Mouse (Mus musculus): ENCODE results near the gene Ess2. TPM values are rescaled to one million over a fixed set of nuclear protein-coding genes. Genes with fewer than 3 reads are reported as not detected.
A peak's percentile ranks its signal among the peaks of the same experiment; 100 is the strongest.

Gene Ess2
- total and polyA plus RNA-seq, 3 experiments = 31.1 to 37.0 (median 33.1) TPM

DNA sequence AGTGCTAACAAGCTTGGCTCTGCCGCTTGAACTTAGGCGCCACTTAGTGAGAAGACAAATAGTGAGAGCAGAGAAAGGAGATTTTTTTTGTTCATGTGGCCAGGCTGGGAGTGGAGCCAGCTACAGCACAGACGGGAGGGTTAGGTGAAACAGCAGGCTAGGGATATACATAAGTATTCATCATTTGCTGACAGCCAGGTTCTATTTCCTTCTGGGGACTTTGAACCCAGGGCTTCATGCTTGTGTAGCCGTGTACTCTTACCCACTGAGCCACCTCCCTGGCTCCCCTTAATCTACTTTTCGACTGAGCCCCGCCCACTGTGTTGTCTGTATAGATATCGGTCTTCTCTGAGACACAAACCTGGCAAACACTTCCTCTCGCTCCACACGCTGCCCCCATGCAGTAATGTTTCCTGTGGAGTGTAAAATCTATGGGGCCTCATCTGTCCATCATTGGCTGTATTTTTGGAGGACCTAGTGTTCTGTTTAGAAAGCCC lies 28.2 kb upstream of the Ess2 start:
- DNase-seq (ENCODE audit: extremely low read depth) = no peak
- no peaks in the 10 kb centered on the region for H3K36me3 ChIP-seq (replicated peaks in 1 of 2; ENCODE audit: control insufficient read depth in 1 of 2, insufficient read depth in 1 of 2, low read length in 1 of 2)
- no peak overlapping the region for H3K9ac ChIP-seq (ENCODE audit: insufficient read depth, low read depth)
- H3K79me2 ChIP-seq (replicated peaks; ENCODE audit: control insufficient read depth, extremely low read depth, insufficient read depth, poor library complexity, severe bottlenecking) = no peaks in the 10 kb centered on the region
- H3K4me1 ChIP-seq (ENCODE audit: control insufficient read depth in 1 of 2, insufficient read depth in 2 of 2) = peaks cover 0 to 9% of the 10 kb centered on the region in 2 experiments; a peak in 2 of 4 replicates
- no peaks in the 10 kb centered on the region for H3K9me3 ChIP-seq (replicated peaks; ENCODE audit: low read length)
- dilution Hi-C loops (cut with MboI; ENCODE audit: extremely low pct_ligation_motif_present, extremely low pct_unique_long_range_greater_than_20kb, low sequenced_read_pairs) = no loop called here
- H3K4me2 ChIP-seq (ENCODE audit: insufficient read depth, low read depth, poor library complexity, severe bottlenecking) = no peak overlapping the region
- TF ChIP-seq PAX5 (IDR thresholded peaks at IDR 0.05; ENCODE audit: low read length) (no peak), RCOR1 (conservative IDR thresholded peaks at IDR 0.05; ENCODE audit: low read depth, low read length) (no peak), NRF1 (IDR thresholded peaks at IDR 0.05; ENCODE audit: low read depth, low read length) (no peak), E2F4 (IDR thresholded peaks at IDR 0.05; ENCODE audit: insufficient replicate concordance, low read depth, low read length) (no peak), MXI1 (IDR thresholded peaks at IDR 0.05; ENCODE audit: low read depth, low read length) (no peak), IRF4 (IDR thresholded peaks at IDR 0.05; ENCODE audit: low read depth, low read length) (no peak), TBP (conservative IDR thresholded peaks at IDR 0.05; ENCODE audit: low read depth, low read length) (no peak), SMC3 (IDR thresholded peaks at IDR 0.05; ENCODE audit: low read depth, low read length) (no peak), SIN3A (IDR thresholded peaks at IDR 0.05; ENCODE audit: low read length) (no peak), ZNF384 (IDR thresholded peaks at IDR 0.05; ENCODE audit: low read depth, low read length) (no peak), MEF2A (IDR thresholded peaks at IDR 0.05; ENCODE audit: borderline replicate concordance, low read depth, low read length) (no peak), RAD21 (IDR thresholded peaks at IDR 0.05; ENCODE audit: low read depth, low read length) (no peak), POLR2AphosphoS2 (IDR thresholded peaks at IDR 0.05; ENCODE audit: low read depth, low read length) (no peak), CHD2 (IDR thresholded peaks at IDR 0.05; ENCODE audit: low read length) (no peak), UBTF (IDR thresholded peaks at IDR 0.05; ENCODE audit: low read depth, low read length) (no peak), USF2 (conservative IDR thresholded peaks at IDR 0.05; ENCODE audit: low read depth, low read length) (no peak)
- H3K27ac ChIP-seq (ENCODE audit: insufficient read depth, low read depth) = no peak overlapping the region
- no peak overlapping the region for H3K4me3 ChIP-seq (replicated peaks in 1 of 3; ENCODE audit: low read depth in 2 of 3, low read length in 2 of 3, poor library complexity in 1 of 3)
- in situ Hi-C loops (cut with MboI; ENCODE audit: low pct_ligation_motif_present, low pct_unique_long_range_greater_than_20kb, low sequenced_read_pairs) = no loop called here
- H3K27me3 ChIP-seq (replicated peaks) = peaks cover 56% of the 10 kb centered on the region

DNA sequence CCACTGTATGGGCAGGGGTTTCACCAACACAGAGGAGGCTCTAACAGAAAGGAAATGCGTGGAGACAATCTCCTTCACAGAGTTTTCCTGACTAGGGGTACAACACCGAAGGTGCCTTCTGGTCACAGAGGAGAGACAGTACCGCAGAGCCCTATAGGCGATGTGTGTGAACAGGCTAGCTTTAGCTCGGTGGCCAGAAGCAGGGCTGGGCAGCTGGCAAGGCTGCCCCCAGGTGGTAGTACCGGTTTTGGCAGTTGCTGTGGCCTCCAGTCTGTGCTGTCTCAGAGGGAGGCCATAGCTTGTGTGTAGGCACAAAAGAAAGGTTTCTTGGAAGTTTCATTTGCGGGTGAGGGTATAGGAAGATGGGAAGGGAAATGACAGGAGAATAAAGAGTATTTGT lies 27.7 kb upstream of the Ess2 start:
- Histone ChIP-seq H3K4me3 (replicated peaks in 1 of 3; ENCODE audit: low read depth in 2 of 3, low read length in 2 of 3, poor library complexity in 1 of 3) (no peak overlapping the region), H3K27ac (ENCODE audit: insufficient read depth, low read depth) (no peak overlapping the region), H3K4me2 (ENCODE audit: insufficient read depth, low read depth, poor library complexity, severe bottlenecking) (peak overlapping the region; percentile 47), H3K79me2 (replicated peaks; ENCODE audit: control insufficient read depth, extremely low read depth, insufficient read depth, poor library complexity, severe bottlenecking) (no peaks in the 10 kb centered on the region), H3K27me3 (replicated peaks) (peaks cover 58% of the 10 kb centered on the region), H3K4me1 (ENCODE audit: control insufficient read depth in 1 of 2, insufficient read depth in 2 of 2) (peaks cover 0 to 9% of the 10 kb centered on the region in 2 experiments; a peak in 2 of 4 replicates), H3K36me3 (replicated peaks in 1 of 2; ENCODE audit: control insufficient read depth in 1 of 2, insufficient read depth in 1 of 2, low read length in 1 of 2) (no peaks in the 10 kb centered on the region), H3K9me3 (replicated peaks; ENCODE audit: low read length) (no peaks in the 10 kb centered on the region), H3K9ac (ENCODE audit: insufficient read depth, low read depth) (peak overlapping the region; percentile 18; the same call in 1 of the 2 replicates)
- DNase-seq (ENCODE audit: extremely low read depth) = peak; percentile 76
- peak; percentile 89 for TF ChIP-seq RAD21 (IDR thresholded peaks at IDR 0.05; ENCODE audit: low read depth, low read length)
- peak; percentile 79 for TF ChIP-seq IRF4 (IDR thresholded peaks at IDR 0.05; ENCODE audit: low read depth, low read length)
- peak; percentile 68 to 98 for TF ChIP-seq CTCF (conservative IDR thresholded peaks at IDR 0.05 in 1 of 2, IDR thresholded peaks at IDR 0.05 in 1 of 2; ENCODE audit: low read depth in 2 of 2, low read length in 2 of 2)
- peak; percentile 49; the same call in 1 of the 2 replicates for TF ChIP-seq ZNF384 (IDR thresholded peaks at IDR 0.05; ENCODE audit: low read depth, low read length)
- TF ChIP-seq SMC3 (IDR thresholded peaks at IDR 0.05; ENCODE audit: low read depth, low read length) = peak; percentile 94
- no peak for TF ChIP-seq CHD1 (IDR thresholded peaks at IDR 0.05; ENCODE audit: low read depth, low read length)
- dilution Hi-C loops (cut with MboI; ENCODE audit: extremely low pct_ligation_motif_present, extremely low pct_unique_long_range_greater_than_20kb, low sequenced_read_pairs) (no loop called here), in situ Hi-C loops (cut with MboI; ENCODE audit: low pct_ligation_motif_present, low pct_unique_long_range_greater_than_20kb, low sequenced_read_pairs) (no loop called here)

Data from CH12.LX (cell line).